Mouse (Mus musculus): ENCODE results near the gene Psg19. TPM values are rescaled to one million over a fixed set of nuclear protein-coding genes. Genes with fewer than 3 reads are reported as not detected.
"Not testable (repeated sequence)": the region's sequence is repeated elsewhere in the genome, so short reads cannot be mapped to it uniquely, and the experiment has no call there.

The Psg19 gene
- not detected for total RNA-seq (2021)

DNA sequence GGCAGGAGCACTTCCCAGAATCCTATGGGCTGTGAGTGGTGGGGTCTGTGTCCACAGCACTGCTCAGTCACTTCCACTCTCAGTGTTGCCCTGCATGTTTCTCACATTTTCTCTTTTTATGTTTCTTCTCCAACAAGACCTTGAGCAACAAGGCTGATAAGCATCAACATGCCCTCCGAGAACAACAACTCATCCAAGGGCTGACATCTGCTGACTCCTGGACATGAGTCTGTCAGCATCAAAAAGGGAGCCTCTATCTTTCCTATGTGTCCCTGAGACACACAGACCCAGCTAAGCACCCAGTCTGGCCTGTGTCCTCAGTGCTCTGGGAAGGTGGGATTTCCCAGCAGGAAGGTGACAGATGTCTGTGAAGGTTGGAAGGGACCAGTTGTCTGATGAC lies at the start of gene Psg19:
Gene Psg19, minus strand, starts transcription at position 101 of the 400 bp plus-strand sequence.
- DNase-seq: no peak
- intact Hi-C loops (cut with DNase I): no loop called here

- no peak for DNase-seq
- intact Hi-C loops (cut with DNase I): no loop called here
Measured at GRCm38 (mm10) chr7:18844811-18845210, 46.5 kb upstream of the Psg19 start.

DNA sequence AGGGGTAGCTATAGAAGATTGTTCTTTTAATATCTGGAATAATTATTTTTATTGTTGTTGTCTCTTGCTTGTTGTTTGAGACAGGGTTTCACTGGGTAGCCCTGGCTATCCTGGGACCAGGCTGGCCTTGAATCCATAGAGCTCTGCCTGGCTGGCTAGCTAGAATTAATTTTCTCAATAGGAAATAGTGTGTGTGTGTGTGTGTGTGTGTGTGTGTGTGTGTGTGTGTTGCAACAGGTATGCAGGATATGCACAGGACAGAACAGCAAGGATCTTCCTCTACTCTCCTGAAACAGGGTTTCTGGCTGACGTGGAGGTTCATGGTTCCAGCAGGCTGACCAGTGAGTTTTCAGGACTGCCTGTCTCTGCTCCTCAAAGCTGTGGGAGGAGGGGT lies 42.9 kb upstream of the Psg19 start:
- DNase-seq: no peak

GRCm38 (mm10) chr7:18840386-18841173 lies 42.3 kb upstream of the Psg19 start:
- DNase-seq: peak; percentile 32
- intact Hi-C loops (cut with DNase I): no loop called here

More for the DNA sequence above, 42.9 kb upstream of the Psg19 start:
- intact Hi-C loops (cut with DNase I): no loop called here

DNA sequence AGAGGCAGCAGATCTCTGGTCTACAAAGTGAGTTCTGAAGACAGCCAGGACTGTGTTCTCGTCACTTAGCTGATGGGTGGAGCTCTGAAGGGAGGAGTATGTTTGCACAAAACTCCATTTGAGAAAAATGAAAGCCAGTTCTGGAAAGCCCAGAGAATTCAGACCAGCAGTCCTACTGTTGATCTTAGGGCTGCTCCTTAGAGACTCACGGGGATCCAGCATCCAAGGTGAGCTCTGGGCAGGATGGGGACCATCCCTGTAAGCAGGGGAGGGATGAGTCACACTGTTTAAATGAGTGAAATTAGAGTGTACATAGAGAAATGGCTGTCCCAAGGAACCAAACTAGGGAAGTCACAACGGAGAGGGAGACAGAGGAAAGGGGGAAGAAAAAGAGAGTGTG lies 41.5 kb upstream of the Psg19 start, which contains the start of gene Mill2:
Gene Mill2, plus strand, starts transcription at position 102 of the 400 bp plus-strand sequence.
- no peak for DNase-seq

DNA sequence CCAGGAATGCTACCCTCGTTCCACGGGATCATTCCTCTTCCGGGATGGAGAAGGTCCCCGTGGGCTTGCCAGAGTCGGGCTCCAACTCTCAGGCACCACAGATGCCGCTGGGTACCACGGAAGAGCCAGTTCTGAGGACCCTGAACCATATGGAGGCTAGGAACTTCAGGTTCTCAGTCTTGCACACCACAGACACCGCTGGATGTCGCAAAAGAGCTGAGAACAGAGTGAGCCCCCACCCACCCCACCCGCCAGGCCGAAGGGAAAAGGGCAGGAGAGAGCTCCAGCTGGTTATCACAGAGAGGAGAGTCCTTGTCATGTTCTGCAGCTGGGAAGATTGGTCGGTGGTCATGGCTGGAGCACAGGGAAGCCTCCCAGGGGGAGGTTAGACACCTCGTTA lies 34.0 kb upstream of the Psg19 start:
- intact Hi-C loops (cut with DNase I): no loop called here
- no peak for DNase-seq

More for the DNA sequence above, 41.5 kb upstream of the Psg19 start, which contains the start of gene Mill2:
- intact Hi-C loops (cut with DNase I): no loop called here

DNA sequence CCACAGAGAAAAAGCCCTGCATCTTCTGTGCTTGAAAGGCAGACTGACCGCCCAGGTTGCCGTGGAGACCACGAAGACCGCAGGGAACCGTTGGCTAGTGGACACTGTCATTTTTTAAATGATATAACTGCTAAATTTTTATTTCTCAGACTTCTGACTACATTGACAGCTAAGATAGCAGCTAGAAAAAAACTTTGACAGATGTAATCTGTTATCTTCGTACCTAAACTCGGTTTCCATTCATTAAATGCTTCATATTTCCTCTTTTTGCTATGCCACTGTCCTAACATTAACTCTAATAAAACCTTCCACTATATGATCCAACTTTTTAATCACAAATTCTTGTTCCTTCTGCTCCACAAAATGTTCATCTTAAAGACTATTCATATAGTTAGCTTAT lies 31.2 kb upstream of the Psg19 start:
- DNase-seq: no peak
- intact Hi-C loops (cut with DNase I): no loop called here

GRCm38 (mm10) chr7:18828592-18828991 lies 30.3 kb upstream of the Psg19 start:
- intact Hi-C loops (cut with DNase I): no loop called here
- no peak for DNase-seq

GRCm38 (mm10) chr7:18827792-18828546 lies 29.6 kb upstream of the Psg19 start:
- DNase-seq: peak; percentile 5
- intact Hi-C loops (cut with DNase I): no loop called here

DNA sequence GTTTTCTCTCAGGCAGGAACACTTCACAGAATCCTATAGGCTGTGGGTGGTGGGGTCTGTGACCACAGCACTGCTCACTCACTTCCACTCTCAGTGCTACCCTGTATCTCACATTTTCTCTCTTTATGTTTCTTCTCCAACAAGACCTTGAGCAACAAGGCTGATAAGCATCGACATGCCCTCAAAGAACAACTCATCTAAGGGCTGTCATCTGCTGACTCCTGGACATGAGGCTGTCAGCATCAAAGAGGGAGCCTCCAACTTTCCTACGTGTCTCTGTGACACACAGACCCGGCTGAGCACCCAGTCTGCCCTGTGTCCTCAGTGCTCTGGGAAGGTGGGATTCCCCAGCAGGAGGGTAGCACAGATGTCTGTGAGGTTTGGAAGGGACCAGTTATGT lies 23.2 kb upstream of the Psg19 start, which contains the start of gene Psg17:
Gene Psg17, minus strand, starts transcription at position 101 of the 400 bp plus-strand sequence.
- no peak for DNase-seq
- intact Hi-C loops (cut with DNase I): no loop called here

GRCm38 (mm10) chr7:18818301-18818700 lies 20.0 kb upstream of the Psg19 start:
- no peak for DNase-seq
- intact Hi-C loops (cut with DNase I): no loop called here

- intact Hi-C loops (cut with DNase I): no loop called here
- DNase-seq: no peak
Measured at GRCm38 (mm10) chr7:18803526-18803925, 5.2 kb upstream of the Psg19 start.

DNA sequence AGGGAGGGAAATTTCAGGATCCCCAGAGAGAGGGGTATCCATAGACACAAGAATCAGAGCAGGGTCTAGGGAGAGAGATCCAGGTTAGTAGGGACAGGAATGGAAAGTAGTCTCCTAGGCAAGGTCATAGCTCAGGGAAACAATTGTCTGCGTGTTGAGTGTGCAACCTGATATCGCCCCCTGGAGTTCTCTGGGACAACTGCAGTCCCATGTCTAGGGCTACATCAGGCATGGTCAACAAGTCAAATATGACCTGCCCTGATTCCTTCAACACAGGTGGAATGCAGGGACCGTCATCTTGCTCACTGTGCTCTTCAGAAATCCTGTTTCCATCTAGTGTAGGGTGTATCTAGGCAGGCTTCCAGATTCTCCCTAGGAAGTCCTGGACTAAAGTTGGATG lies 809 bp upstream of the Psg19 start:
- DNase-seq: no peak
- intact Hi-C loops (cut with DNase I): no loop called here

DNA sequence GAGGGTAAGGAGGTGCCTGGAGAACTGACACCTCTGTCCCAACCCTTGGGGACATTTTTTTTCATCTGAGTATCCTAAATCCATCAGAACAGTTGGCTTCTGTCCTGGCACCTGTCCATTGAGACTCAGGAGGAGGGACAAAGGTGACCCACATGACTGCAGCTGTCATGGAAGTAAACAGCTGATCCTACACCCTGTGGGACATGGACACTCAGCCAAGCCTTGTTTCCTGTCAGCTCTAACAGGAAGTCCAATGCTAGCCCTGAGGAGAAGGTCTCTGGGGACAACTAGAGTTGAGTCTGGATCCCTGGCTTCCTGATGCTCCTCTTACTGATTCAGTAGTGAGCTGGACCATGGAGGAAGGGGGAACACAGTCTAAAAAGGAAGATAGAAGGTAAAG lies 7.6 kb downstream of the Psg19 start:
- intact Hi-C loops (cut with DNase I); DNase-seq: not testable (repeated sequence)

GRCm38 (mm10) chr7:18781301-18781700 lies 17.0 kb downstream of the Psg19 start:
- intact Hi-C loops (cut with DNase I): not testable (repeated sequence)

GRCm38 (mm10) chr7:18779337-18779781 lies 19.0 kb downstream of the Psg19 start:
- DNase-seq: no peak
- intact Hi-C loops (cut with DNase I): no loop called here

More at GRCm38 (mm10) chr7:18781301-18781700, 17.0 kb downstream of the Psg19 start:
- DNase-seq: not testable (repeated sequence)

DNA sequence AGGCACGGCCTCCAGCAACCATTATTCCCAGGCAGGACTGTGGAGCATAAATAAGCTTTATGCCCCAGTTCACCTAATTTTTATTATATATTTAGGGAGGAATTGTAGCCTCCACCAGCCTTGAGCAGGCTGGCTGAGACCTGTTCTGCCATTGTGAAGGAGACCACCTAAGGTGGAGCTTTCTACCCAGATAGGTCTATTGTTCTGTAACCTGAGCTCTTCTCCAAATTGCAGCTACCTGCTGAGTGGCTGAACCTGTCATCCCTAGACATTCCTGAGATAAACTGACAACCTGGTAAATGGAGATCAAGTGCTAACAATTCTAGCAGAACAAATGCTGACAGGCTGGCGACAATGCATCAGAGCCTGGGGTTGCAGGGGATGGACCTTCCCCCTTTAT lies 35.4 kb downstream of the Psg19 start:
- DNase-seq; intact Hi-C loops (cut with DNase I): not testable (repeated sequence)

GRCm38 (mm10) chr7:18760152-18760551 lies 38.2 kb downstream of the Psg19 start:
- intact Hi-C loops (cut with DNase I); DNase-seq: not testable (repeated sequence)

DNA sequence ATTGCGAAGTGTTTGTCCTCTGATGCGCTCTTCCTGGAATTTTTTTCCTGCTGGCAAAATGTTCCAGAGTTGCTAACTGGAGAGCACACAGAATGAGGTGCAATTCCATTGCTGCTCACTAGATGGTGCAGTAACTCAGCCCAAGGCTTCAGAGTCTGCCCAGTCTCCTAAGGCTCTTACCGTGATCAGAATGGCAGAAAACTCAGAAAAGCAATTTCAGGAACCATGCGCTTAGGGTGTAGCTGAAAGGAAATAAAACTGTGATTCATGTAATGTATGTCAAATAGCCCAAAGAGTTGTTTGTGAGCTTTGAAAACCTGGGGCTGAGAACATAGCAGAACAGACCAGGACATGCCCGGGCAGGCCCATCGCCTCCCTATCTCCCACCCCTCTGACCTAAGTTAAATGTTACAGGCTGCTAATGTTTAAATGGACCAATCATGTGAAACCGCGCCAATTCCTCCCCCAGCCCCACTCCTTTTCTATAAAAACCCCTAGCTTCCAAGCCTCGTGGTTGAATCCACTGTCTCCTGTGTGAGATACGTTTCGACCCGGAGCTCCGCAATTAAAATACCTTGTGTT lies 48.3 kb downstream of the Psg19 start:
- intact Hi-C loops (cut with DNase I): loop anchor here (10.0 kb wide), 1 partner anchor 125 kb away; the partner anchor contains the start of gene Pglyrp1
- peak; percentile 48 for DNase-seq

DNA sequence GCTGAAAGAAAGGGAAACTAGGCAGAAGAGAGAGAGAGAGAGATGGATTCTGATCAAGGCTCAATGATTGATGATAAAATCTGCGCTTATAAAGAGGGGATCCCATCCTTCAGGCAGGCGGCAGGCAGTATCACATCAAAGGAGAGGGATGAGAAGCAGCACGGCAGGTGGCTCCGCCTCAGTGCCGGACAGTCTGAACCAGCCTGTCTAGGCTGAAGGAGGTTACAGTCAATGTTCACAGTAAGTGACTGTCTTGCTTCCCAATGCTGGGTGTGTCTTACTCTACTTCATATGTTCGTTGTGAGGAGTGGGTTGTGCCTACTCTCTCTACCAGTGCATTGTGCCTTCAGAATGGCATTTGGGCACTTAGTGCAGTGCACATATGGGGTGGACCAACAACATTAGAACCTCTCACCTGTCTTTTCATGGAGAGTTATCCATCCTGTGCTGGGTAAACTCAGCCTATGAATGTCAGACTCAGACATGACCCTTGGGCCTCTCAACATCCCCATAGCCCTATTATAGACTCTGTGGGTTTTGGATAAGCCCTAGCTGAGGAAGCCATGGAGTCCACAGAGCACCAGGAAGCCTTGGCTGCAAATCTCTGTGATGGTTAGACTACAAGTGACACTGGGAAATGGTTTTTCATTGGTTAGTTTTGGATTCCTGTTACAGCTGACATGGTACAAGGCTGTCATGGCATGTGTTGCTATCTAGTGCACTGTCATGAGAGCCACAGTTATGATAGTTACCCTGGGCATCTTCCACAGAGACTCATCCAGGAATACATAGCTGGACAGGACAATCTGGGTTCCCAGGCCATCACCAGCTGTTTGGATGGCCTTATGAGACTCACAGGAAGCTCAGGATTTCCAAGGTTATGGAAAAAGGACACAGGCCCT lies 49.1 kb downstream of the Psg19 start:
- no peak for DNase-seq
- intact Hi-C loops (cut with DNase I): loop anchor here (10.0 kb wide), 1 partner anchor 126 kb away; the partner anchor contains the start of gene Pglyrp1
